Mouse (Mus musculus) intestine, postnatal 0 days (tissue): Measurements from ENCODE around the gene Eno2. TPM values are rescaled to one million over a fixed set of nuclear protein-coding genes. Genes with fewer than 3 reads are reported as not detected.

Experiments
- ATAC-seq: fragments of 200-750 bp; cut with Nextera tagmentation; 2 replicates; pipeline ENCODE4 v1.8.0; 2017; ENCODE audit warnings: mild to moderate bottlenecking, moderate TSS enrichment, moderate library complexity
- H3K27ac ChIP-seq: fragments of 300-500 bp; sonication (generic); 2 replicates; pipeline ENCODE4 v1.5.1; 2014; ENCODE audit warnings: mild to moderate bottlenecking, low read depth, low read length, moderate library complexity
- H3K27me3 ChIP-seq: fragments of 300-500 bp; sonication (generic); replicated peaks from 2 replicates; pipeline ENCODE4 v1.6.1; 2014; ENCODE audit warnings: low read length, mixed read lengths; ENCODE audit not compliant: control insufficient read depth, insufficient read depth
- H3K36me3 ChIP-seq: fragments of 300-500 bp; sonication (generic); 2 replicates; pipeline ENCODE4 v1.6.1; 2014; ENCODE audit warnings: mild to moderate bottlenecking, moderate library complexity; ENCODE audit not compliant: control insufficient read depth, insufficient read depth
- H3K4me1 ChIP-seq: fragments of 300-500 bp; sonication (generic); replicated peaks from 2 replicates; pipeline ENCODE4 v1.6.1; 2014; ENCODE audit warnings: antibody characterized with exemption, low read length, mixed read lengths; ENCODE audit not compliant: control insufficient read depth, insufficient read depth
- H3K4me2 ChIP-seq: fragments of 300-500 bp; sonication (generic); replicated peaks from 2 replicates; pipeline ENCODE4 v1.6.1; 2014; ENCODE audit warnings: low read depth, mild to moderate bottlenecking, moderate library complexity
- H3K4me3 ChIP-seq: fragments of 300-500 bp; sonication (generic); 2 replicates; pipeline ENCODE4 v1.5.1; 2014; ENCODE audit warnings: low read depth, low read length
- H3K9ac ChIP-seq: fragments of 300-500 bp; sonication (generic); 2 replicates; pipeline ENCODE4 v1.6.1; 2014; ENCODE audit warnings: mild to moderate bottlenecking, low read depth, low read length
- H3K9me3 ChIP-seq: fragments of 300-500 bp; sonication (generic); 2 replicates; pipeline ENCODE4 v1.6.1; 2016; ENCODE audit warnings: mixed run types; ENCODE audit not compliant: control insufficient read depth
- CTCF ChIP-seq: sonication (generic); IDR thresholded peaks from 2 replicates; pipeline ENCODE4 v1.5.1; 2016; ENCODE audit warnings: low read depth, mild to moderate bottlenecking, control low read depth, antibody characterized with exemption, moderate library complexity
- WGBS: fragments of 180-500 bp; shearing (Covaris S2); extraction: QIAGEN DNeasy Blood & Tissue Kit; methylation state at CpG from one replicate; pipeline ENCODE4 v1.1.7; 2014; 5-methylcytosine and 5-hydroxymethylcytosine counted together
- polyA plus RNA-seq: library from polyadenylated mRNA; unstranded; fragments of >200 nt; fragmentation: Nextera tagmentation; extraction: Ambion mirVana; gene quantifications from 2 replicates; pipeline ENCODE4 v1.2.1, GENCODE M21; 2015

Gene Eno2
- polyA plus RNA-seq, 1 experiment from 2014 or later = 4.6 TPM

GRCm38 (mm10) chr6:124753861-124754260 lies 15.6 kb downstream of the Eno2 start:
- H3K4me1 ChIP-seq = no peaks in the 10 kb centered on the region
- H3K27me3 ChIP-seq = no peaks in the 10 kb centered on the region
- no peak for TF ChIP-seq CTCF
- no peak overlapping the region for H3K9ac ChIP-seq
- no peak overlapping the region for H3K4me2 ChIP-seq
- peaks cover 9% of the 10 kb centered on the region for H3K36me3 ChIP-seq
- H3K9me3 ChIP-seq = no peaks in the 10 kb centered on the region
- 71% methylated on average over 2 of the region's 2 CpGs for WGBS
- no peak overlapping the region for H3K4me3 ChIP-seq
- no peak overlapping the region for H3K27ac ChIP-seq
- ATAC-seq = no peak

GRCm38 (mm10) chr6:124750405-124750804 lies 19.1 kb downstream of the Eno2 start:
- Histone ChIP-seq H3K4me3 (no peak overlapping the region), H3K36me3 (peaks cover 27% of the 10 kb centered on the region), H3K9me3 (no peaks in the 10 kb centered on the region), H3K4me1 (0 out of 2 replicates have a peak, but pooled peaks cover 4% of the 10 kb centered on the region), H3K9ac (no peak overlapping the region), H3K4me2 (no peak overlapping the region), H3K27ac (no peak overlapping the region), H3K27me3 (no peaks in the 10 kb centered on the region)
- TF ChIP-seq CTCF = no peak
- WGBS = 70% methylated on average over 8 of the region's 8 CpGs
- ATAC-seq = no peak

- H3K27me3 ChIP-seq = no peaks in the 10 kb centered on the region
Observed at GRCm38 (mm10) chr6:124746654-124747632, 22.5 kb downstream of the Eno2 start.

GRCm38 (mm10) chr6:124746296-124746605 lies 23.2 kb downstream of the Eno2 start:
- H3K9ac ChIP-seq = peak overlapping the region; percentile 82
- H3K4me2 ChIP-seq = peak overlapping the region; percentile 98
- H3K4me3 ChIP-seq = peak overlapping the region; percentile 55
- H3K4me1 ChIP-seq = 0 out of 2 replicates have a peak, but pooled peaks cover 4% of the 10 kb centered on the region
- H3K36me3 ChIP-seq = peaks cover 45% of the 10 kb centered on the region
- H3K27ac ChIP-seq = peak overlapping the region; percentile 93; the same call in 1 of the 2 replicates
- TF ChIP-seq CTCF = no peak
- no peak for ATAC-seq
- 20% methylated on average over 8 of the region's 8 CpGs for WGBS
- no peaks in the 10 kb centered on the region for H3K27me3 ChIP-seq
- no peaks in the 10 kb centered on the region for H3K9me3 ChIP-seq

More at GRCm38 (mm10) chr6:124746654-124747632, 22.5 kb downstream of the Eno2 start:
- no peak for ATAC-seq
- Histone ChIP-seq H3K27ac (no peak overlapping the region), H3K9me3 (no peaks in the 10 kb centered on the region), H3K9ac (no peak overlapping the region), H3K4me3 (peak overlapping the region; percentile 55; the same call in 1 of the 2 replicates), H3K4me2 (peak overlapping the region; percentile 98; the same call in 1 of the 2 replicates), H3K4me1 (0 out of 2 replicates have a peak, but pooled peaks cover 4% of the 10 kb centered on the region), H3K36me3 (peaks cover 45% of the 10 kb centered on the region)
- no peak for TF ChIP-seq CTCF
- WGBS = 87% methylated on average over 7 of the region's 7 CpGs

GRCm38 (mm10) chr6:124745490-124746295 lies 23.8 kb downstream of the Eno2 start:
- Histone ChIP-seq H3K27me3 (no peaks in the 10 kb centered on the region), H3K4me2 (peak overlapping the region; percentile 98), H3K9ac (peak overlapping the region; percentile 82), H3K9me3 (no peaks in the 10 kb centered on the region), H3K36me3 (peaks cover 45% of the 10 kb centered on the region), H3K4me3 (peak overlapping the region; percentile 55), H3K4me1 (0 out of 2 replicates have a peak, but pooled peaks cover 4% of the 10 kb centered on the region), H3K27ac (peak overlapping the region; percentile 93)
- WGBS = under 1% methylated on average over 81 of the region's 85 CpGs
- peak; percentile 82 for ATAC-seq
- TF ChIP-seq CTCF = peak; percentile 92
